Mouse (Mus musculus): ENCODE data around the gene Chdh.

Gene Chdh

GRCm38 (mm10) chr14:30064864-30065263 is 56.0 kb downstream of the Chdh start:
- DNase-seq, result no peak

- DNase-seq, result no peak
These were observed 57.9 kb downstream of the Chdh start for GRCm38 (mm10) chr14:30066752-30067151.

GRCm38 (mm10) chr14:30068566-30068965 is 59.7 kb downstream of the Chdh start:
- no peak for DNase-seq

GRCm38 (mm10) chr14:30075268-30075887 is 66.6 kb downstream of the Chdh start:
- DNase-seq, result no peak

- DNase-seq, result peak; percentile 16 to 38
These were observed 69.4 kb downstream of the Chdh start for GRCm38 (mm10) chr14:30078115-30078808.

GRCm38 (mm10) chr14:30079729-30080128 is 70.9 kb downstream of the Chdh start:
- DNase-seq, result no peak
